Mouse (Mus musculus) hindbrain, embryonic 14.5 days (tissue): ENCODE data around the gene Hoxa10. TPM values are rescaled to one million over a fixed set of nuclear protein-coding genes. Genes with fewer than 3 reads are reported as not detected.

ENCODE experiments used
- ATAC-seq: fragments of 200-750 bp; cut with Nextera tagmentation; 2 replicates; pipeline ENCODE4 v1.8.0; 2017; ENCODE audit warnings: moderate number of reproducible peaks, mild to moderate bottlenecking, moderate TSS enrichment, moderate library complexity; ENCODE audit not compliant: low FRiP score
- DNase-seq: peaks from one replicate; pipeline ENCODE4 v3.0.0-alpha.2; 2015; ENCODE audit warnings: low spot score
- H3K27ac ChIP-seq: fragments of 300-500 bp; sonication (generic); 2 replicates; pipeline ENCODE4 v1.5.1; 2014; ENCODE audit warnings: mild to moderate bottlenecking, moderate library complexity
- H3K27me3 ChIP-seq: fragments of 300-500 bp; sonication (generic); 2 replicates; pipeline ENCODE4 v1.6.1; 2014; ENCODE audit warnings: mild to moderate bottlenecking, low read length, mixed read lengths; ENCODE audit not compliant: control insufficient read depth, insufficient read depth
- H3K36me3 ChIP-seq: fragments of 300-500 bp; sonication (generic); replicated peaks from 2 replicates; pipeline ENCODE4 v1.6.1; 2014; ENCODE audit not compliant: control insufficient read depth, insufficient read depth
- H3K4me1 ChIP-seq: fragments of 300-500 bp; sonication (generic); replicated peaks from 2 replicates; pipeline ENCODE4 v1.6.1; 2014; ENCODE audit warnings: antibody characterized with exemption, low read length, mixed read lengths; ENCODE audit not compliant: control insufficient read depth, insufficient read depth
- H3K4me2 ChIP-seq: fragments of 300-500 bp; sonication (generic); replicated peaks from 2 replicates; pipeline ENCODE4 v1.6.1; 2014; ENCODE audit warnings: mild to moderate bottlenecking, moderate library complexity
- H3K4me3 ChIP-seq: fragments of 300-500 bp; sonication (generic); replicated peaks from 2 replicates; pipeline ENCODE4 v1.5.1; 2014; ENCODE audit warnings: mild to moderate bottlenecking, low read length
- H3K9ac ChIP-seq: fragments of 300-500 bp; sonication (generic); 2 replicates; pipeline ENCODE4 v1.6.1; 2014
- H3K9me3 ChIP-seq: fragments of 300-500 bp; sonication (generic); 2 replicates; pipeline ENCODE4 v1.6.1; 2016; ENCODE audit warnings: low read length; ENCODE audit not compliant: control insufficient read depth
- WGBS: fragments of 180-500 bp; shearing (Covaris S2); extraction: QIAGEN DNeasy Blood & Tissue Kit; methylation state at CpG from one replicate; pipeline ENCODE4 v1.1.7; 2014; 5-methylcytosine and 5-hydroxymethylcytosine counted together
- polyA plus RNA-seq: library from polyadenylated mRNA; unstranded; fragments of >200 nt; fragmentation: Nextera tagmentation; extraction: Ambion mirVana; gene quantifications from 2 replicates; pipeline ENCODE4 v1.2.1, GENCODE M21; 2014

Gene Hoxa10
- polyA plus RNA-seq, 1 experiment from 2014 or later, result 0.37 TPM

- Histone ChIP-seq H3K4me2 (peak overlapping the region; percentile 8; the same call in 1 of the 2 replicates), H3K27ac (no peak overlapping the region), H3K36me3 (no peaks in the 10 kb centered on the region), H3K9ac (no peak overlapping the region), H3K4me1 (no peaks in the 10 kb centered on the region), H3K27me3 (peaks cover 100% of the 10 kb centered on the region), H3K9me3 (no peaks in the 10 kb centered on the region), H3K4me3 (no peak overlapping the region)
- WGBS, result 2% methylated on average over 30 of the region's 30 CpGs
- ATAC-seq (no peak), DNase-seq (no peak)
These were observed 24.7 kb downstream of the Hoxa10 start for GRCm38 (mm10) chr6:52215771-52216535.

GRCm38 (mm10) chr6:52215070-52215469 lies 25.6 kb downstream of the Hoxa10 start:
- no peak overlapping the region for H3K9ac ChIP-seq
- H3K4me1 ChIP-seq, result no peaks in the 10 kb centered on the region
- no peak for DNase-seq
- H3K4me2 ChIP-seq, result no peak overlapping the region
- no peaks in the 10 kb centered on the region for H3K36me3 ChIP-seq
- H3K4me3 ChIP-seq, result no peak overlapping the region
- H3K27ac ChIP-seq, result no peak overlapping the region
- H3K27me3 ChIP-seq, result peaks cover 99% of the 10 kb centered on the region
- no peaks in the 10 kb centered on the region for H3K9me3 ChIP-seq
- no peak for ATAC-seq
- 4% methylated on average over 3 of the region's 3 CpGs for WGBS

- Histone ChIP-seq H3K9ac (no peak overlapping the region), H3K4me3 (no peak overlapping the region), H3K27me3 (peaks cover 99% of the 10 kb centered on the region), H3K36me3 (no peaks in the 10 kb centered on the region), H3K9me3 (no peaks in the 10 kb centered on the region), H3K4me2 (no peak overlapping the region), H3K27ac (no peak overlapping the region), H3K4me1 (no peaks in the 10 kb centered on the region)
- ATAC-seq (no peak), DNase-seq (no peak)
- WGBS, result 15% methylated on average over 5 of the region's 5 CpGs
These were observed 26.4 kb downstream of the Hoxa10 start for GRCm38 (mm10) chr6:52214271-52214670.

- H3K4me2 ChIP-seq, result peak within 1 kb of the TSS; percentile 15
- no peak for ATAC-seq
- H3K36me3 ChIP-seq, result no peaks in the 10 kb centered on the region
- peak within 1 kb of the TSS; percentile 13; the same call in 1 of the 2 replicates for H3K4me3 ChIP-seq
- no peak within 1 kb of the TSS for H3K9ac ChIP-seq
- no peaks in the 10 kb centered on the region for H3K4me1 ChIP-seq
- DNase-seq, result no peak
- 4% methylated on average over 38 of the region's 38 CpGs for WGBS
- H3K27me3 ChIP-seq, result peaks cover 99% of the 10 kb centered on the region
- no peaks in the 10 kb centered on the region for H3K9me3 ChIP-seq
- H3K27ac ChIP-seq, result no peak within 1 kb of the TSS; the same call in 1 of the 2 replicates
These were observed 27.3 kb downstream of the Hoxa10 start, which contains the start of the genes Hoxa3 and Gm28308 for GRCm38 (mm10) chr6:52213119-52213986. Gene Hoxa3, minus strand, starts transcription at chr6:52213336. Gene Gm28308, minus strand, starts transcription at chr6:52213339.

GRCm38 (mm10) chr6:52212556-52213118 lies 28.0 kb downstream of the Hoxa10 start:
- Histone ChIP-seq H3K4me2 (peak overlapping the region; percentile 15), H3K9ac (no peak overlapping the region), H3K27me3 (peaks cover 98% of the 10 kb centered on the region), H3K27ac (no peak overlapping the region; the same call in 1 of the 2 replicates), H3K4me1 (no peaks in the 10 kb centered on the region), H3K9me3 (no peaks in the 10 kb centered on the region), H3K36me3 (no peaks in the 10 kb centered on the region), H3K4me3 (peak overlapping the region; percentile 13; the same call in 1 of the 2 replicates)
- WGBS, result 3% methylated on average over 22 of the region's 22 CpGs
- DNase-seq, result no peak
- ATAC-seq, result no peak

GRCm38 (mm10) chr6:52211961-52212360 lies 28.7 kb downstream of the Hoxa10 start:
- peak overlapping the region; percentile 21; the same call in 1 of the 2 replicates for H3K27ac ChIP-seq
- H3K9me3 ChIP-seq, result no peaks in the 10 kb centered on the region
- H3K36me3 ChIP-seq, result no peaks in the 10 kb centered on the region
- DNase-seq (no peak), ATAC-seq (no peak)
- peak overlapping the region; percentile 81 for H3K4me2 ChIP-seq
- 6% methylated on average over 13 of the region's 13 CpGs for WGBS
- no peak overlapping the region for H3K9ac ChIP-seq
- H3K4me1 ChIP-seq, result no peaks in the 10 kb centered on the region
- peak overlapping the region; percentile 13 for H3K4me3 ChIP-seq
- peaks cover 98% of the 10 kb centered on the region for H3K27me3 ChIP-seq

GRCm38 (mm10) chr6:52211170-52211935 lies 29.3 kb downstream of the Hoxa10 start:
- H3K9ac ChIP-seq, result no peak overlapping the region
- peak overlapping the region; percentile 13 for H3K4me3 ChIP-seq
- H3K27me3 ChIP-seq, result peaks cover 97% of the 10 kb centered on the region
- WGBS, result 2% methylated on average over 37 of the region's 37 CpGs
- H3K4me1 ChIP-seq, result no peaks in the 10 kb centered on the region
- ATAC-seq (peak; percentile 59; the same call in 1 of the 2 replicates), DNase-seq (peak; percentile 83)
- H3K27ac ChIP-seq, result peak overlapping the region; percentile 21; the same call in 1 of the 2 replicates
- no peaks in the 10 kb centered on the region for H3K9me3 ChIP-seq
- H3K4me2 ChIP-seq, result peak overlapping the region; percentile 81
- H3K36me3 ChIP-seq, result no peaks in the 10 kb centered on the region

- DNase-seq, result no peak
- no peaks in the 10 kb centered on the region for H3K9me3 ChIP-seq
These were observed 31.0 kb downstream of the Hoxa10 start for GRCm38 (mm10) chr6:52209685-52210046.

More at GRCm38 (mm10) chr6:52209685-52210046, 31.0 kb downstream of the Hoxa10 start:
- no peaks in the 10 kb centered on the region for H3K36me3 ChIP-seq
- WGBS, result 8% methylated on average over 12 of the region's 12 CpGs
- peak overlapping the region; percentile 85 for H3K27ac ChIP-seq
- no peaks in the 10 kb centered on the region for H3K4me1 ChIP-seq
- peak overlapping the region; percentile 81 for H3K4me2 ChIP-seq
- H3K9ac ChIP-seq, result peak overlapping the region; percentile 38; the same call in 1 of the 2 replicates
- H3K4me3 ChIP-seq, result peak overlapping the region; percentile 30
- ATAC-seq, result no peak
- peaks cover 96% of the 10 kb centered on the region for H3K27me3 ChIP-seq
